Mouse (Mus musculus) ZHBTc4 (cell line): ENCODE measurements around the gene C5ar1.
A peak's percentile ranks its signal among the peaks of the same experiment; 100 is the strongest.

ENCODE experiments used
- DNase-seq: peaks from one replicate; pipeline ENCODE4 v3.0.0-alpha.2; 2011; ENCODE audit warnings: low read depth, low spot score

Gene C5ar1

GRCm38 (mm10) chr7:16229869-16230268, 29.5 kb downstream of the C5ar1 start:
- peak; percentile 79 for DNase-seq

DNA sequence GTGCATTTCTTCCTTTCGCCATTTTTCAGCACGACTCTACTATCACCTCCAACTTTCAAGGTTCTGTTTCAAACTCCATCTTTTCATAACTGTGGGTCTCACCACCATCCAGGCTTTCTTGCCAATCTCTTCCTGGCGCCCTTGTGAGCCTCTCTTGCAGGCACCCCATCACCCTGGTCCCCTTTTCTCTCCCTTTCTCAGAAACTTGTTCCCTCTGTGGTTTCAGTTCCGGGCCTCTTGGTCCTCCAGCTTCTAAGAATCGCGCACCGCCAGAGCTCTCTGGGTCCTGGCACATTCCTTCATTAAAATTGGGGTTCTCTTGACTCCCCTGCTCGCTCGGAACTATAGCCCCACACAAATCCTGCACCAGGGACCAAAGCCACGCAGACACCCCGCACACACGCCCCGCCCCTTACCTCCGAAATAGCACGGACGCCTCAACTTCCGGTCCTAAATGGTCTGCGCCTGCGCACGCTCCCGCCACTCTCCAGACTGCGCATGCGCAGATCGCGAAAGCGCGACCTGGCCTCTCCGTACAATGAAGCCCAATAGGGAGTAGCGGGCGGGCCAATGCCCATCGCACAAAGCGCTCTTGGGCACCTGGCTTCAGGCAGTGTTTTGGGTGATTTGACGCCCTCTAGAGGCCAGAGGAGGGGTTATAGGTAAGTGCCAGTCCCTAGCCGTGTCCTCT, 37.6 kb downstream of the C5ar1 start, which contains the start of gene Dhx34:
Gene Dhx34 (minus strand): TSS at position 456 of the 691 bp plus-strand sequence.
- peak; percentile 100 for DNase-seq

GRCm38 (mm10) chr7:16213986-16214385, 45.4 kb downstream of the C5ar1 start:
- DNase-seq = peak; percentile 67

DNA sequence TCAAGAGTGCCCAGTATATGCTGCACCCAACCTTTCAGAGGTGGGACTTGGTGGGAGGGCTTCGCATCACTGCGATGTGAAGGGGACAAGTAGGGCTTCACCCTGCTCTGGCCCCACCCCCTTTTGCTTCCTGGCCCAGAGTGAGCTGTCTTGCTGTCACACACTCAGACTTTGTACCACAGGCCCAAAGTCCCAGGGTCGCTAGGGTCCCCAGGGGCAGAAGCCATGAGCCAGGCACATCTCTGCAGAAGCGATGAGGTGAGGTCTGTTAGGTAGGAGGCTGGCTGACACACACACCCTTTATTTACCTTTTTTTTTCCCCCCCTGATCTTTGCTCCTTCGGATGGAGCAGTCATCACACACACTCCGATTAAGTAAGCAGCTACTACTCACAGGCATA, 46.1 kb downstream of the C5ar1 start:
- DNase-seq = no peak

- no peak for DNase-seq
Measured at GRCm38 (mm10) chr7:16210862-16211365, 48.4 kb downstream of the C5ar1 start.

- DNase-seq = no peak
Measured at GRCm38 (mm10) chr7:16208781-16209665, 50.3 kb downstream of the C5ar1 start.

- DNase-seq = no peak
Measured at GRCm38 (mm10) chr7:16207496-16207895, 51.8 kb downstream of the C5ar1 start.

DNA sequence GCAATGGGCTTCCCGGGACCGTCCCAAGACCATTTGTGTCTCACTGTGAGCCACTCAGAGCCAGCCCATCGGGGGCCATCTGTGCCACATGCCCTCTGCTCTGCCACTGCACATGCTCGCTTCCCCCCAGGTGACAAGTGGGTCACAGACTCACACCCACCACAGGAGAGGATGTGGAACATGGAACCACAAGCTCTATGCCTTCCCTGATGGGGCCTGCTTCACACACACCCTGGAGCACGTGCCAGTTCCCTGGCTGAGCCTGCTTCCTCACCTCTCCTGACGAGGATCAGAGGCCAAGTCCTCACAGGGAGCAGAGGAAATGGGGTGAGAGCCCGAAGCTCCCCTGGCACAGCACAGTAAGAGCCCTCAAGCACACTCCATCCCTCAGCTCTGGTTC, 52.3 kb downstream of the C5ar1 start:
- DNase-seq = no peak

DNA sequence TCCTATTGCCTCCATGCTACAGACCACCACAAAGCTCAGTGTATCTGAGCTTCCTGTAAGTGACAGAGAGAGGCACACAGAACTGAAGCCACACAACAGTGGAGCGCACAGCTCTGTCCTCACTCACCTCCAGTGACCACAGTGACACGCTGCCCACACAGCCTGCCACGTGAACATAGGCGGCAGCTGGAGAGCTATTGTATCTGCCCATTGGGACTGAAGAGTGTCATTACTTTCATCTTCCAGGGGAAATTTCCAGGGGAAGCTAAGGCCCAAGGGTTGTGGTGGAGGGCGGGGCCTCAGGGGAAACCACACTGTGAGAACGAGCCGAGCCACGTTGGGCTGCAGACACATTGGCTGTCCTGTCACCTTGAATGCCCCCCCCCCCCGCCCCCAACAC, 54.5 kb downstream of the C5ar1 start:
- no peak for DNase-seq

GRCm38 (mm10) chr7:16203505-16203903, 55.8 kb downstream of the C5ar1 start:
- DNase-seq = no peak

DNA sequence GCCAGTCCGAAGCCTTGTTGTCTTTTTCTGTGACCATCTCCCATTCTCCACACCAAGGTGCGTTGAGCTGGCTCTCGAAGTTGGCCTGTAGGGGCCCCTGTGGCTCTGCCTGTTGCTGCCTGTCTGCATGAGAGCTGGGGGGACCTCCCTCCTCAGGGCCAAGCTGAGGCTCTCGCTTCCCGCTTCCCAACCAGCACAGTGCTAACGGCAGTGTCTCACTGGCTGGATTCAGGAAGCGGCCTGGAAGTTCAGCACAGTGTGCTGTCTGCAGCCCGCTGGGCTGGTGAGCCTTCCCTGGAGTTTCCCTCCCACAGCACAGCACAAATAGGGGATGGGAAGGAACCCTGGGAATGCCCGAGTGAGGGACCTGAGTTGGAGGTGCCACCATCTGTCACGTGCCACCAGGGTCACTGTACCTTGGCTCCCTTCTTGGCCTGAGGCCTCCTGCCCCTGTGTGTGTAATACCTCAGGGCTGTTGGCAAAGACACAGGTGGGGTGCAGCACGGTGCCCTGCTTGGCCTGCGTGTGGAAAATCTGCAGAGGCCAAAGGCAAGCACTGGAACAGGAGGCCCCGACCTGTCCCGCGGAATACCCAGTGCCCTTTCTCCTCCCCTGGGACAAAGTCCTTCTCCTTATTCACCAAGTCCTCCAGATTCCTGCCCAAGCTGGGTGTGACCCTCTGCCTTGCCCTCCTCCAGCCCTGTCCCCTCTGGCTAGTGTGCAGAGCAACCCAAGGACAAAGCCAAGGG, 56.4 kb downstream of the C5ar1 start:
- no peak for DNase-seq

- DNase-seq = no peak
Measured at GRCm38 (mm10) chr7:16201136-16201535, 58.2 kb downstream of the C5ar1 start.

GRCm38 (mm10) chr7:16198540-16198939, 60.8 kb downstream of the C5ar1 start:
- DNase-seq = no peak

DNA sequence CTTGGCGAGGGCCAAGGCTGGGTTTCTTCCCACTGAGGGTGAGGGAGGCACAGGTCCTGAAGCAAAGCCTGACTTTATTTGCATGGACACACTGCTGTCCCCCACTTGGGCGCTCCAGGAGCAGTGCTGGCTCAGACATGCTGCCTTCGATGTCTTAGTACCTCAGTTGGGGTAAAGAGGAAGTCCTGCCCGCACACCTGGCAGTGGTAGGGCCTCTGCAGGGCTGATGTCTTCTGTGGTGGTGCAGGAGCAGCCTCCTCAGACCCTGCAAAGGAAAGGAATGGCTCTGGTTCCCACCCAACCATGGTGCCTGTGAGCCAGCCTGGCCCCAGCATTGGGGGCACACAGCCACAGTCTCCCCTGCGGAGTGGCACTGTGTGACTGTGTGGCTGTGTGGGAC, 62.2 kb downstream of the C5ar1 start:
- no peak for DNase-seq
